Mouse (Mus musculus): Measurements from ENCODE around the gene Insyn1. TPM values are rescaled to one million over a fixed set of nuclear protein-coding genes. Genes with fewer than 3 reads are reported as not detected.

The Insyn1 gene
- total RNA-seq, 2 experiments from 2014 or later: 10.6 to 12.0 TPM

DNA sequence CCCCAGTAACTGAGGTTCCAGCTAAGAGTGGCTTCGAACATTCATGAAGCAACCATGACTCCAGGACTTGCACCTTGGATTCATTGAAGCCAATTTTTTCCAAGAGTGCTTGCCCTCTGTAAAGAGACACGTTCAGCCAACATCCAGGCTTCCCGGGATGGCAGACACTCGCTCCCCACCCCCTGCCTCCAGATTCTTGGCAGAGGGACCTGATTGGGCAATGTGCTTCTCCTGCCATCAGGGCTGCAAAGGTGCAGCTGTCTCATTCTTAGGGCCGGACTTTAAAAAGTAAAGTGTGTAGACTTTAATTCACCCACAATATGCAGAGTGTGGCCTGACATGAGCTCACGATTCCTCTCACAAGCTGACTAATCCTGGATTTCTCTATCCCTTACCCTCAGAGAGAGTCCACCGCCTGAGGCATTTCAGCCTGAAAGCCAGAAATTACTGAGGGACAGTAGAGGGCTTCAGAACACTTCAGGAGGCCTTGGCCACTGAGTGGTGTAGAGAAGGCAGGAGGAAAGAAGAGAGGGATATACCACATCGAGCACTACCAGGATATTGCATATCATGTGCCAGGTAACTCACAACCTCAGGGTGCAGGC is 15.1 kb upstream of the Insyn1 start:
- DNase-seq (ENCODE audit: low spot score in 2 of 2): no peak

DNA sequence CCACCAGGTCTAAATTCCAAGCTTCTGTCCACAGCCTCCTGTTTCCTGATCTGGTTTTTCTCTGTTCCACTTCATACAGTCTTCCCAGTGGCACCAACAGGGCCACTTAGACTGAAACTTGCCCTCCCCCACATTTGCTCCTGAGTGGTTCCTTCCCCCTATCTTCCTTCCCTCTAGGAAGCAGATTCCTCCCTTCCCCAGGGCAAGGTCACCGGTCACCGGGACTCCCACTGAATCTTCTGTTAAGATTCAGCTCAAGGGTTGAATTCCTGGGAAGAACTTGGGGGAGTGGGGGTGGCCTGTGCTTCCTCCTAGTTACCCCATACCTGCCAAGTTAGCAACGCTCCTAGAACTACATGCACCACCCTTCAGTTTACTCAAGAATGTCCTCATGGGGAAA is 1.3 kb upstream of the Insyn1 start:
- DNase-seq (ENCODE audit: low spot score in 2 of 2): no peak

DNA sequence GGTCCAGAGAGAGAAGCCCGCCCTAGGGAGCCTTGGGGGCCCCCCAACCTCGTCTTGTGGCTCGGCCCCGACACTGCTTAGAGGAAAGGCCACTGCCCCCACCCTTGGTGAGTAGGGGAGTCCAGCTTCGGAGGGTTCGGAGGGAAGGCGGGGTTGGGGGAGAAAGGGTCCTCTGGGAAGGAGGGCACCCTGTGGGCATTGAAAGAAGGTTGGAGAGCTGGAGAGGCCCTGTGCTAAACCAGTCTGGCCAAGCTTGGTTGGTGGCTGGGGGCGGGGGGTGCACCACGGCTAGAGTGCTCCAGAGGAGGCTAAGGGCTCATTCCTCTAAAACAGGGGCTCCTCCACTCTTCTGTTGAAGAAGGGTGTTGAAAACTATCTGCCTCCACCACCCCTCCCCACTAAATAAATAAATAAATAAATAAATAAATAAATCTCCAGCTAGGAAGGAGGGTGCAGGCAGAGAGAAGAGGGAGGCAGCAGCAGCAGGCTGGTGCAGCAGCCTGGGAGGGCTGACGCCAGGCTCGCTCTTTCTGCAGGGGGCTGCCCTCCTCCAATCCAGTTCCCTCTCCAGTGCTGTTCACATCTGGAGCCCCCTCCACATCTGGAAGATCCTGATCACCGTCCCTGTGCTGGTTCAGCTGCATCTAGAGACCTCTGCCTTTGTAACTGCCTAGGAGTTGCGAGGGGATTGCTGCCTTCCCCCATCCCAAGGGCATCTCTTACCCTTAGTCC is 896 bp downstream of the Insyn1 start:
- no peak for DNase-seq (ENCODE audit: low spot score in 2 of 2)

DNA sequence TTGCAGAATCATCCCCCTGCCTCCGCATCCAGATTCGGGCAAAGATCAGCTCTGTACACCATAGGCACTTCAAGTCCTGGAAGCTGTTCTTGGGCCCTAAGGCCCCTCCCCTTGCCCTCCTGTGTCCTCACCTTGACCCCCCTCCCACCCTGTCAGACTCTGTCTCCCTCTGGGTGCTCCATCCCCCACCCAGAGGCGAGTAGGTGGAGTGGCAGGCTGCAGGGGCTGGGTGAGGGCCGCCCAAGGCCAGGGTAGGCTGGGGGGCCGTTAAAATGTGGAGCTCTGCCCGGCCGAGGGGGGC is 1.4 kb downstream of the Insyn1 start:
- DNase-seq (ENCODE audit: low spot score in 2 of 2): no peak

DNA sequence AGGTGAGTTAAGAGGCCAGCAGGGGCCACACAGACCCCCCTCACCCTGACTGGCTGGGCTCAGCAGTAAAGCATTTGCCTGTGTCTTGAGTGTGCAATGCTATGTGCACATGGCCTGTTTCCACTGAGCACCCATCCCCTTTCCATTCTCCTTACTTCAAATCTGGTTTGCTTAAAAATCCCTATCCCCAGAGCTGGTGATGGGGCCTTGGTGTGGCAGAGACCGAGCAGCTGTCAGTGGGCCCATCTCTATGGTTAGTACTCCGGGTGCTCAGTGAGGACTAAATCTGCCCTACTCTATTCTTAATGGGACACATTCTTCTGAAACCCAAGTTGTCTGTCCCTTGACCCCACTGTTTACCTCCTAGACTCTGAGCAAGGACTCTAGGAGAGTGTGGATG is 2.0 kb downstream of the Insyn1 start:
- no peak for DNase-seq (ENCODE audit: low spot score in 2 of 2)

DNA sequence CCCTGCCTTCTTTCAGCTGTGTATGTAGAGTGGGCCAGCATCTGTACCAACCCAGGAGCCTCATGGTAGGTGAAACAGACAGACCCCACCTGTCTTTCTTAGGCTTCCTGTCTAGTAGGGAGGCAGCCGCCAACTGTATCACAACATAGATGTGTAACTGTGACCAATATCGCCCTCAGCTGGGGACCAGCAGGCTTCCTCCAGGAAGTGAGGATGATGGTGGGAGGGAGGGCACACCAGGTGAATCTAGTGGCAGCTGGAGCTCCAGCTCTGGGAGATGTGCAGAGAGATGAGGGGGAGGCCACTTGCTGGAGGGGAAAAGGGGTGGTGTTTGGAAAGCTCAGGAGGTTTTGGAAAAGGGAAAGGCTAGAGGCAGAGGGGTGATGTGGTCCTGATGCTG is 6.6 kb downstream of the Insyn1 start:
- no peak for DNase-seq (ENCODE audit: low spot score in 2 of 2)

DNA sequence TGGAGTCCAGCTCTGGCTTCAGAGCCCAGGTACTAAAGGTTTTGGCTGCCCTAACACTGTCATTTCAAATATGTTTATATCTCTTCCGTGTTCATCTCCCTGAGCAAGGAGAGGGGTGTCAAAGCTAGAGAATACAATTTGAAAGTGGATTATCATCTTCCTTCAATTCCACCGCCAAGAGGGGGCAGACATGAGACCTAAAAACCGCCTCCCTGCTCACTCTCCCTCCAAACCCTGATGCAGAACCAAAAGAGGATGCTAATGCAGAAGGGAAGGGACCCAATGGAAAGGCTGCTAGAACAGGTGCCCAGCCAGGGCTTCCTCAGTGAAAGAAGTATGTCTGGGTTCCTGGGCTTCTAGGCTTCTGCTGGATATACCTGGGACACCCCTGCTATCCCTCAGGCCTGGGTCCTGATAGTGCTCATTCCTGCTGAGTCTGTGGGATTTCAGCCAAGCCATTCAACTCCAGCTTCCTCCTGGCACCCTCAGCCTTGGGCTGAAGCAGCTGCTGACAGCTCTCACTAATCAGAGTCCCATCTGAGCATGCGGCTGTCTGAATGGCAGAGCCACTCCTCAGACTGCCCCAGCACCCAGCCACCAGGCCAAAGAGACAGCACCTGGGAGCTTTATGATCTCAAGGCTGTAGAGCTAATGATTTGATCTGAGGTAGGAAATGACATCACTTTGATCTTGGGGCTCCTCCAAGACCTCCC is 8.2 kb downstream of the Insyn1 start:
- DNase-seq (ENCODE audit: low spot score in 2 of 2): no peak

DNA sequence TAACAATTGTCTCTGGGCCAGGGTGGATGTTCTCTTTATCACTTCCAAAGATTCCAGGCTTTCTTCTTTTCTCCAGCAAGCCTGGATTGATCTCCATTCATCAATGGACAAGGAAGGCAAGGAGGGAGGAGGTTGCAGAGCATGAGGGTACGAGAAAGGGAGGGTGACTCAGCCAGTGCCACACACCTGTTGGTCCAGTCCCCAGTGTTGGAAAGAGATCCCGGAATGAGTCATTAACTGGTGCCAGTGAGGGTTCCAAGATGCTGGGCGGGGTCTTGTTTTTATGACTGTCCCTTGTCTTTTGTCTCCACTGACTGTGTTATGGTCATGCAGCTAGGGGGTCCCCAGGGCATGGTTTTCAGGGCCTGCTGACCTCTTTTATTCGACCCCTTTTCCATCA is 9.5 kb downstream of the Insyn1 start:
- no peak for DNase-seq (ENCODE audit: low spot score in 2 of 2)

DNA sequence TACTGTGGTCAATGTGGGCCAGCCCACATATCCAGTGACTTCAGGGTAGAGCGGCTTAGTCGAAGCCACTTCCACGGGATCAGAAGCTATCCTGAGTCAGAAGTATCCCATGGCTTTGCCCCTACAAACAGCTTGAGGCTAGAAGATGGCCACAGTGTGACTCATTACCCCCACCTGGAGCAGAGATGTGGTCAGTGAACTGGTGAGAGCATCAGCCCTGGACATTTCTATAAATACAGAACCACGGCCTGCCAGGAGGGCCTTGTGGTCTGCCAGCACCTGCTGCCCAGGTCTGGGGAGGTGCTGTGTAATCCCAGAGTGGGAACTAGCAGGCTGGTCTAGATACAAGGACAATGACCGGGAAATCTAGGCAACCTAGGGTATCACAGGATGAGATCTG is 12.5 kb downstream of the Insyn1 start:
- no peak for DNase-seq (ENCODE audit: low spot score in 2 of 2)

DNA sequence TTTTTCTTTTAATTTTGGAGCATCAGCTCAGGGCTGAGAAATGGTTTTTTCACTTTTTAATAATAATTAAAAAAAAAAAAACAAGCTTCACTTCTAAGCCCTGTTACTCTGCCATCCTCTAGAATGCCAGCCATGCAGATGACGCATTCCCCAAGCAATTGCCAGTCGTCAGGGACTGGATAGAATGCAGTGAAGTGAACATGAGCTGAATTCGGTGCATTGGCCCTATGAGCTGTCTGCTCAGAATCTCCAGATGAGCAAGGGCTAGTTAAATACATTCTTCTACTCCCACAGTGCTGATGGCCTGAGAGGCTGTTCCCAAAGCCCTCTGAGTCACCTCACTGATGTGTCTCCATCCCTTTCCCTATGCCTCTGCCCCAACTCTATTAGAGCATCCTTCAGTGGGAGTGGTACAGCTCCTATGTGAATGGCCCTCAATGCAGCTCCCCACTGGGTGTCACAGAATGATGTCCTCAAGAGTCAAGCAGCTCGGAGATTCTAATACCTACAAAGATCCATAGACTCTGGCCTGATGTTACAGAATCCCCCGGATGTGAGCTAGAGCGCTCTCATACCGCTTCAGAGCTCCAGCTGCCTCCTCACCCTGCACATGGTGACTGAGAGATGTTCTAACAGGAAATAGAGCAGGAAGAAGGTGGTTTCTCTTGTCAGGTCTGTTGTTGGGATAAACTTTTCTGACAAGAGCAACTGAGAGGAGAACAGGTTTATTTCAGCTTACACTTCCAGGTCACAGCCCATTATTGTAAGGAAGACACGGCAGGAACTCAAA is 19.0 kb downstream of the Insyn1 start:
- DNase-seq (ENCODE audit: low spot score in 2 of 2): no peak

DNA sequence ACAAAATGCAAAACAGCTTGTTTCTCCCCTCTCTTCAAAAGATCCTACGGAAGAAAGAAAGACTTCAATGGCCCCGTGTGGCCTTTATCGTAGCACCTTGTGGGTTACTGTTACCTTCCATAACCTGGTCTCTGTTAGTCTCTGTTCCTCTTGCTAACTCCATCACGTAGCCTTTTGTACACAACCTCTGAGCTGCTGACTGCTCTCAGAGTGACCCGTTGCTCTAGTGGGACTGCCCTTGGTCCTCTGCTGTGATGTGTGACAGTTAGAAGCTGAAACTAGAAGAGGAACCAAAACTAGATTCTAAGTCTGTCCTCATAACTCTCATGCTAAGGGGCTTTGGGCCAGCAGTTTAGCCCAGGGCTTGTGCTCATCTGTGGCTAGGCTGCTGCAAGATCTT is 22.0 kb downstream of the Insyn1 start:
- DNase-seq (ENCODE audit: low spot score in 2 of 2): no peak

DNA sequence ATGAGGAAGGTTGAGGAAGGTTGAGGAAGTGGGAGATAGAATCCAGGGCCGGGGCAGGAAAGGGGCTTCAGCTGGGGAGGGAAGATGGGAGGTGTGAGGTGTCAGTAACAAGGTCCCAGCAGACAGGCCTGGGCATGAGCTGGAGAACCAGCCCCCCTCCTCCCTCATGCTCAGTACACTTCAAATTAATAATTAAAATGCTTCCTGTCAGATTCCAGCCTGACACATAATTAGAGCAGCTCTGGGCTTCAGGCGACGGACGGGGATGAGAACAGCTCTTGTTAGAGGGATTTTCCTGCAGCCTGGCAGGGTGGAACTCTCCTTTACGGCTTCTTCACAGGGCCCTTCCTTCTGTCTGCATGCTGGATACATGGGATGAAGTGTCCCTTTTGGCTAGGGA is 25.3 kb downstream of the Insyn1 start:
- no peak for DNase-seq (ENCODE audit: low spot score in 2 of 2)

DNA sequence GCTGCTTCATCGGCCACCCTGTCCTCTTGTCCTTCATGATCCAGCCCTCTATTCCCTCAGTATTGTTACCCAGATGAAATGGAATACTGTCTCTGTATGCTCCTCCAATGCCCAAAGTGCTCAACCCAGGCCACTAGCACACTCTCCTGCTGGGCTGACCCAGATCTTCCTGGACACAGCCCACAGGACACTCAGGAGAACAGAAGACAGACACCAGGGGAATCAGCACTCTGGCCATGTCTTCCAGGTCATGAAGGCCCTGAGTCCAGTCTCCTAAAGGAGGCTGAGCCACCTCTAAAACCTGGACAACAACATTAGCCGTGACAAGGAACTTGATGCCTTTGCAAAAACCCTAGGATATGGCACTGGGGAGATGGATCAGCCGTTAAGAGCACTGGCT is 28.1 kb downstream of the Insyn1 start:
- no peak for DNase-seq (ENCODE audit: low spot score in 2 of 2)

DNA sequence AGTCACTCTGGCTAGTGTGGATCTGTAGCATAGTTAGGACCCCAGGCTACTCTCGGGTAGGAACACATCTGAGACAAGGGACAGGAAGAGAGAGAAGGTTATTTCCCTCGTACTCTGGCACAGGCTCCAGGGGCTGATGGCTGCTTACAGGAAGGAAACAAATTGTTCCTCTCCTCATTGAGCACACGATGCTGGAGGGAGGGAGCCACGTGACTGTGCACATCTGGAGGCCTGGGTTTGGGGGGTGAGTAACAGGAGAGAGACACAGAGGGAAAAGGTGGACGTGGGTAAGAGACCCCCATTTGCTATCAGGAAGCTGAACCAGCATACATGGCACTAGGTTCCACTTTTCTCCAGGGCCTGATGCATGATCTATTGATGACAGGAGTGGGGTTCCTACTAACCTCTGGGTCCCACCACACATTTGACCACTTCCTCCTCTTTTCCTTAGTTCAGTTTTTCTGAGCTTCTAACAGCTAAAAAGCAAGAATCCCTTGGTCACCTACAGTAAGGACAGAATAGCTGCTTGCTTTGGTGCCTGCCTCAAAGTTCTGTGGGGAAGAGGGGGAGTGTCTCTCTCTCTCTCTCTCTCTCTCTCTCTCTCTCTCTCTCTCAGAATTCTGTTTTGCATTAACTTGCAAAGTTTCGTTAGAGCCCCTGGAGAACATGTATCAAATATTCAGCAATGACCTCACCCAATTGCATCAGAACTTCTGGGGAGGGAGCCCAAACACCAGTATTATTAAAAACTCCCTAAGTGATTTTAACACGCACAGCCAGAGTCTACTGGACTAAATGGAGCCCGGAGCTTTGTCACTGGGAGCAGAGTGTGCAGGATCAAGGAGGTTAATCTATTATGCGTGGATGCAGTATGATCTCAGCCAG is 29.7 kb downstream of the Insyn1 start:
- DNase-seq (ENCODE audit: low spot score in 2 of 2): no peak

DNA sequence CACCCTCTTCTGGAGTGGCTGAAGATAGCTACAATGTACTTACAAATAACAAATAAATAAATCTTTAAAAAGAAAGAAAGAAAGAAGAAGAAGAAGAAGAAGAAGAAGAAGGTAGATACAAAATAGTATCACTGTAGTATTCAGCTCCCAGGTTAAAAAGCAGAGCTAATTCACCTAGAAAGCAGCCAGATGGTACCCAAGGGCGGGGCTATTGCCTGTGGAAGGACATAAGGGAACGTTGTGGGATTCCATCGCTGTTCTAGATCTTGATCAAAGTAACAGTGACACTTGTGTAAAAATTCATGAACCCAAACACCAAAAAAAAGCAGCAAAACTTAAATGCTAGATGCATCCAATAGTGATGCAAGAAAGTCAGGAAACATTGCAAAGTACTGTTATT is 31.6 kb downstream of the Insyn1 start:
- DNase-seq (ENCODE audit: low spot score in 2 of 2): no peak

DNA sequence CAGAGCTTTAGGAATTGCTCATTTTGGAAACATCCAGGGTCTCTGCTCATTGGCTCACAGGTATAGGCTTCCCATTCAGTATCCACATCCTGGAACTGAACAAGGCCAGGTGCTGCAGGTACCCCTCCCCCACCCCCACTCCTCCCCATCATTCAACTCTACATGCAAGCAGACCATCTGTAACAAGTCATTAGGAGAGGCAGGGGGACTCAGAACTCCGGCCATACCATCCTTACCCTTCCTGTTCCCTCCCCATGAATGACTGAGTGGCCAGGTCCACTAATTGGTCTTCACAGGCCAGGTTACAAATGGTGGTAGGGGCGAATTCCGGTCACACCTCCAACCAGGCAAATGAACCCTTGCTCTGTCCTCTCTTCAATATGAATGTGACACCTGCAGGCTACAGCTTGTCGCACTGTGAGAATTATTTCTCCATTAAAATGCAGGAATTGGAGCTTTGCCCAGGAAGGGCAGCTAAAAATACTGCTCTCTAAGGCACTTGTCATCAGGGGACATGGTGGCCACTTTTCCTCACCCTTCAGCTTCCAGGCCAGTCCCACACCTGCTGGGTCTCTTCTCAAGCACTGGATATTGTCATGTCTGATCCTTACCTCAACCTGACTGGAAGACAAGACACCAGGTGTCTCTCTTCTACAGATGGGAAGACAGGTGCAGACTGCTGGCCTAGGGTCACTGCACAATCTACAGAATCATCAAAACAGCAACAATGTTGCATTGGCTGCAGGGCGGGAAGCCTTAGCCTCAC is 32.6 kb downstream of the Insyn1 start:
- DNase-seq (ENCODE audit: low spot score in 2 of 2): no peak

DNA sequence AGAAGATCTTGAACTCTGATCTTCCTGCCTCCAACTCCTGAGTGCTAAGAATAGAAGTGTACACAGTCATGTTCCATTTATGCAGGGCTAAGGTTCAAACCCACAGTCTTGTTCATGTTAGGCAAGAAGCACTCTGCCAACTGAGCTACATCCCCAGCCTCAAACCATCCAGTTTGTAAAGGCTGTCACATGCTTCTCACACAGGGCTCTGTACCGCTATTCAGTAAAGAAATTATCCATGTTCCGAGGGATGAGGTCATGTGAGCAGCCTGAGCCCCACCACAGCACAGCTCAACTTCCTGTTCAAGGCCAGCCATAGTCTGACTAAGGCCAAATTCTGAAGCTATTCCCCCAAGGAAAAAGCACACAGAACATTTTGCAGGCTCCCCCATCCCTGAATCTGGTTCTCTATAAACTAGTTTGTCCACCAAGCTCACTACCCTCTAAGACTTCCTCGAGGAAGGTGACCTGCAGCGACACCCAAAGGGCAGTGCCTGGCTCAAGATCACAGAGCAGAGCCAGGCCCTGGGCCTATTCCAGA is 33.5 kb downstream of the Insyn1 start:
- DNase-seq (ENCODE audit: low spot score in 2 of 2): no peak

DNA sequence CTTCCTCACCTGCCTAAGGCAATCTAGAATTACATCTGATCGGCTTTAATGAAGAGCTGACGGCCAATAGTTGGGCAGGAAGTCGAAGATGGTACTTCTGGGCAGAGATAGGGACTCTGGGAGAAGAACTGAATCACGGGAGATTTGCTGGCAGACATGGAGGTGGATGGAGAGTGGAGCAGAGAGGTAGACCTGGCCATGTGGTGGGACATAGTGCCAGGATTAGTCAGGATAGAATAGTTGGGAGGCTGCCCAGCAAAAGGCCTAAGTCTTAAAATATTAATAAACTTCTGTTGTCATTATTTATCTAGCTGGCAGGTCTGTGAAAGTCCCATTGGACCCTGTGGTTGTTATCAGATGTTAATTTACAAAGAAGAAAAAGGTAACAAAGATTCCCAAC is 36.7 kb downstream of the Insyn1 start:
- DNase-seq (ENCODE audit: low spot score in 2 of 2): no peak

DNA sequence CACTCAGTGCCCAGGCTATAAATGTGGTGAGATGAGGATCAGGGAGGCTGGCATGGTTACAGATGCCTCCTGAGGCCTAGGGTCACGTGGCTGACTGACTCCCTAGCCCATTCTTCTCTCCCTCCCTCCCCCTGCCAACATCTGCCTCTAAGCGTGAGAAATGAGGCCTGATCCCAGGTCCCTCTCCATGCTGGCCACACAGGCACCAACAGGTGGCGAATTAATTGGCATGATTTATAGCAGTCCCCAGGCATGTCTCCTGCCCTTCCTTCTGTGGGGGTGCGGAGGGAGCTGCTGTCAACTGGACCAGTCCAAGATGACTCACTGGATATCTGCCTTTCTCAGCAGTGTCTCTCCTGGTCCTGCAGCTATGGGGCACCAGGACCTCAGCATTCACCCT is 39.4 kb downstream of the Insyn1 start:
- DNase-seq (ENCODE audit: low spot score in 2 of 2): no peak

DNA sequence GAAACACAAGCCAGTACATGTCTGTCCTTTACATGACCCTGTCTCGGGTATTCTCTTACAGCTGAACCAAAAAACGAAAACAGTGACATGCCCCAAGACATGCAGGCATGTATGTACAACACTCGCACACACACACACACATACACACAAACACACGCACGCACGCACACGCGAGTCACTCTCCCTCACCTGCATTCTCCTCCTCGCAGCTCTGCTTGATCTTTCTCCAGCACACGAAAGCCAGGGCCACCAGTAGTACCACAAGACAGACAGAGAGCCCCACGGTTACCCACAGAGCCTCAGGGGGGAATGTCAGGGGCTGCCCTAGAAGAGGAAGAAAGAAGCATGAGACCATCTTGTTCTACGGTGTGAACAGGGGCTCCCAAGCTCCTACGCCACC is 42.0 kb downstream of the Insyn1 start:
- DNase-seq (ENCODE audit: low spot score in 2 of 2): no peak
